Mouse (Mus musculus): ENCODE data around the gene Kcnq2.

DNA sequence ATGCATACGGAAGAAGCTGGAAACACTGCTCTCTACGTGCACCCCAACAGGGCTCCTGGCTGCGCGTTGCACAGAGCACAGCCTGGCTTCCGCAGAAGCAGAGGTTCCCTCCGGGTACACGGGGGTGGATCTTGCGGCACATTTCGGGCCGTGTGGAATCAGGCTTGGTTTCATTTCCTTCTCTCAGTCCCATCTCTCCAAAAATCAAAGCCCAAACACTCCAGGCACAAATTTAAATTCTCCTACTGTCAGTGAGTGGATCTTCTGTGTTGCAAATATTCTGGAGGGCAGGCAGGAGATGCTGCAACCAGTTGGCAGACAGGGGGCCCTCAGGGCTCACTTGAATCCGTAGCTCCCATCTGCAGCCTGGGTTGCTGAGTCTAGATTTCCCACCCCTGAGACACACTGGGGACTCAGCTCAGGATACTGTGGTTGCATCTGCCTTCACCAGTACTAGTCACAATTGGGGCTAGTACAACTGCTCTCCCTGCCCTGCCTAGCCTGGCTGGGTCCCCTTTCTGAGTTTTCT lies 103.6 kb downstream of the Kcnq2 start:
- TF ChIP-seq POLR2A (IDR thresholded peaks at IDR 0.05; ENCODE audit: control insufficient read depth, extremely low read depth, insufficient read depth, low read length, poor library complexity): no peak
- no peak for TF ChIP-seq CTCF (IDR thresholded peaks at IDR 0.05; ENCODE audit: borderline replicate concordance, control insufficient read depth, extremely low read depth, insufficient read depth, low read length, poor library complexity)
